Mouse (Mus musculus) MN1 (cell line): Measurements from ENCODE around the gene Ctnnb1.

ENCODE experiments used
- DNase-seq: peaks from one replicate; pipeline ENCODE4 v3.0.0-alpha.2; 2016; ENCODE audit warnings: low spot score

Ctnnb1 gene

DNA sequence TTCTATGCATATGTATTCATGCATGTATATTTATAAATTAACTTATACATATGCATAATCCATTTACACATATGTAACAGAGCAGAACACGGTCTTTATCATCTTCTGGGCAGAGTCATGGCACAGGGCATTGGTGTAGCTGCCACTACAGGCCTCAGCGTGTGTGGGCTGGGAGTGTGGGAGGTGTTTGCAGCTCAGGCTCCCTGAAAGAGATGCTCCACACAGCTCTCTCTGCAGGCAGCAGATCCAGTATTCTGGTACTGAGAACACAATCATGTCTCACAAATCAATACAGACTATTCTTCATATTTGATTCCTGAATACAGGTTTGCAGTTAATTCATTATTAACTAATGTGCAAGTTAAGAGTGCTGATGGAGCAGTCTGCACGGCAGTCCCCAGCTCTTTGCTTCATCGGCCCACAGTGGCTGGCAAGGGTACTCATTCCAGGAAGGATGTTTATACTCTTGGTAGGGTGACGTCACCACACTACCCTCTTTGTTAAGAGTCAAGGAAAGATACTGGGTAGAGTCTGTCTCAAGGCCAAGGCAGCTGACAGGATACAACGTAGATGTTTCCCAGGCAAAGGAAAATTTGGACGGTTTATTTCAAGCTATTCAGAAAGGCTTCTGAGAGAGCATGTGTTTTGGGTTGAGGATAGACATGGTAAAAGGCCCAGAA lies 71.8 kb downstream of the Ctnnb1 start:
- DNase-seq = peak; percentile 68

DNA sequence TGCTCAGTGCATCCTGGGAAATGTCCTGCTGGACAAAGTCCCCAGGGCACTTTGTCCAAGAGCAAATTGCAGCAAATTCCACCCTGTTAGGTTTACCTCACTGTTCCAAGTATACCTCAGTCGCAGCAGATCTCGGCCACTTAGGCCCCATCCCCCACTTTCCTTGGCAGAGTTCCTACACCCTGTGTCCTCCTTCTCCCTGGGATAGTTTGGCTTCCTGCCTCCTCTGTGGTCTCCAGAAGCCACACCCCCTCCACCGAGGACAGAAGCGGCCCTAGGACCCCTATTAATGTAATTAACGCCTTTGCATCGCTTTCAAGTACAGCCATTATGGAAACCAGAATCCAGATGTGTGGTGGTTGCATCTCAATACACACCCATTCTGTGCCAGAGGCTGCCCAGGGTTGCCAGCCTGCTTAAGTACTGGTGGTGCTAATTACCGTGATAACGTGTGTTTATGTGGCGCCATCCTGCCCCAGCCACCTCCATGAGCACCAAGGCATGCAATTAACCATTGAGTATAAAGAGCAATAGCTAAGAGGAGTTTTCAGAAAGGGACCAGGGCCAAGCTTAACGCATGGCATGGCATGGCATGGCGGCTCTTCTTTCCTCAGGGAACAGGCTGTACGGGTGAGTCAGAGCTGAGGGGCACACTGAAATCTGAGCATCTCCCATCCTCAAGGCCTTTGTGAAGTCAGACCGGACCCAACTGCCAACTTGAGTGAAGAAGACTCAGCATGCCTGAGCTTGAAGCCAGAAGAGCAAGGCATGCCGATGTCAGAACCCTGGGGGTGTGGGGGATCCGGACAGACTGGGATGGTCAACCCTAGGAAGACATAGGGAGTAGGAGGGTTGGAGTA lies 72.9 kb downstream of the Ctnnb1 start:
- peak; percentile 69 for DNase-seq

DNA sequence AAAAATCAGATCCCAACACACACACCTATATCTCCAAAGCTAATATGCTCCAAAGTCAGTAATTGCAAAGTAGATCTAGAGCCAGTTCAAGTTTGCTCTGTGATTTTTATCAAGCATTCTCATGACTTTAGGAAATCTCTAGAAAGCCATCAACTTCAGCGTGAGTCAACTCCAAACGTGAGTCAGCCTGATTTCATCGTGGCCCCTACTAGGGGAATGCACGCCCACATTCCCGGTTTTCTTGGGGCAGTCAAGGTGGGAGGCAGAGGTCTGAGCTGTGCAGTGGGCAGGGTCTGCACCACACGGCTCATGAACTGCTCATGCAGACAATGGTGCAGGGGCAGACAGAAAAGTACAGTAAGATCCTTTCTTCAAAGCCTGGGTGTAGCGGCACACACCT lies 76.9 kb downstream of the Ctnnb1 start:
- no peak for DNase-seq
